Mouse (Mus musculus) ES-E14 (cell line): ENCODE measurements around the gene AC170998.1. TPM values are rescaled to one million over a fixed set of nuclear protein-coding genes. Genes with fewer than 3 reads are reported as not detected.
A peak's percentile ranks its signal among the peaks of the same experiment; 100 is the strongest.

ENCODE experiments used
- DNase-seq: peaks from one replicate; pipeline ENCODE4 v3.0.0-alpha.2; 2013; ENCODE audit warnings: low read depth, low spot score
- H3K27ac ChIP-seq: 2 replicates; pipeline ENCODE4 v1.5.1; 2012; ENCODE audit warnings: low read depth, mild to moderate bottlenecking, low read length, moderate library complexity, mixed read lengths; ENCODE audit not compliant: poor library complexity, insufficient read depth, severe bottlenecking
- H3K36me3 ChIP-seq: 2 replicates; pipeline ENCODE4 v1.6.1; 2012; ENCODE audit warnings: mild to moderate bottlenecking, low read length, moderate library complexity, mixed read lengths; ENCODE audit not compliant: control insufficient read depth, poor library complexity, insufficient read depth, severe bottlenecking
- H3K4me1 ChIP-seq, 2 experiments: fragments of 150-350 bp in 1 of 2; sonication (generic) in 1 of 2; 2 replicates each; pipeline ENCODE4 v1.6.1; 2012; ENCODE audit warnings: low read length in 2 of 2, mild to moderate bottlenecking in 1 of 2, mixed read lengths in 1 of 2; ENCODE audit not compliant: control insufficient read depth in 2 of 2, insufficient read depth in 2 of 2, poor library complexity in 1 of 2
- H3K4me3 ChIP-seq, 2 experiments: fragments of 150-350 bp in 1 of 2; sonication (generic) in 1 of 2; 2 replicates each; pipeline ENCODE4 v1.5.1; 2012; ENCODE audit warnings: low read length in 2 of 2, low read depth in 1 of 2, mild to moderate bottlenecking in 1 of 2, mixed read lengths in 1 of 2; ENCODE audit not compliant: insufficient read depth in 1 of 2, poor library complexity in 1 of 2, severe bottlenecking in 1 of 2
- H3K9ac ChIP-seq: 2 replicates; pipeline ENCODE4 v1.6.1; 2012; ENCODE audit warnings: low read depth, mild to moderate bottlenecking, low read length, mixed read lengths; ENCODE audit not compliant: poor library complexity, insufficient read depth, severe bottlenecking
- H3K9me3 ChIP-seq: fragments of 150-350 bp; sonication (generic); 2 replicates; pipeline ENCODE4 v1.6.1; 2012; ENCODE audit warnings: low read depth, mild to moderate bottlenecking, low read length; ENCODE audit not compliant: control insufficient read depth, insufficient read depth
- CHD2 ChIP-seq: IDR thresholded peaks from 2 replicates; pipeline ENCODE4 v1.6.1; 2014; ENCODE audit warnings: mild to moderate bottlenecking, low read depth, low read length, inconsistent platforms
- HCFC1 ChIP-seq: IDR thresholded peaks from 2 replicates; pipeline ENCODE4 v1.6.1; 2012; ENCODE audit warnings: low read length, inconsistent platforms, borderline replicate concordance; ENCODE audit not compliant: insufficient read depth
- MAFK ChIP-seq: IDR thresholded peaks from 2 replicates; pipeline ENCODE4 v1.6.1; 2014; ENCODE audit warnings: mild to moderate bottlenecking, low read depth, low read length, inconsistent platforms; ENCODE audit not compliant: insufficient read depth
- ZC3H11A ChIP-seq: IDR thresholded peaks from 2 replicates; pipeline ENCODE4 v1.6.1; 2012; ENCODE audit warnings: low read depth, mild to moderate bottlenecking, inconsistent platforms, low read length, borderline replicate concordance
- ZNF384 ChIP-seq: IDR thresholded peaks from 2 replicates; pipeline ENCODE4 v1.6.1; 2012; ENCODE audit warnings: low read depth, low read length, inconsistent platforms
- in situ Hi-C, 2 experiments: fragments of 600-800 bp; cut with MboI; formaldehyde crosslinking; loops; one replicate each; pipeline ENCODE4 v1.15.1; 2025; ENCODE audit warnings: low sequenced_read_pairs in 2 of 2, inconsistent platforms in 1 of 2; ENCODE audit not compliant: unreplicated experiment in 2 of 2
- total RNA-seq: library from RNA; depleted of rRNA; stranded (reverse); fragments of 300-350 nt; gene quantifications from 2 replicates; pipeline ENCODE4 v1.2.3, GENCODE M21; 2012

AC170998.1 gene
- total RNA-seq, 1 experiment = 2.5 TPM

DNA sequence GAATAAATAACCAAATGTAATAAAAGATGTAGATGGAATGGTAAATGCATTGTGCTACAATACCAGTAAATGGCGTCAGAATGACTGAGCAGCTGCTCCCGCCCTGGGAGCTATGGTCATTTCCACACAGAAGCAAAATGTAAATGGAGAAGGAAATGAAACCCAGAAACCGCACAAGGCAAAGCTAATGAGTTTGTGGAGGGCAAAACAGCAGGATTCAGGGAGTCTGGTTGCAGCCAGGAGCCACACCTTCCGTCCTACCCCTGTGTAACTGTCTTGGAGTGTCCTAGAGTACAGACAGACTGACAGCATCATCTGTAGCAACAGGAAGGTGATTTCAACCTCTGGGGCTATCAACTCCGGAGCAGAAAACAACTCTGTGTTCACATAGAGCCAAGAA is 30.6 kb downstream of the AC170998.1 start:
- Histone ChIP-seq H3K36me3 (no peaks in the 10 kb centered on the region), H3K27ac (no peak overlapping the region), H3K4me3 (no peak overlapping the region), H3K9ac (no peak overlapping the region), H3K4me1 (peaks cover 0 to 2% of the 10 kb centered on the region in 2 experiments; a peak in 1 of 4 replicates), H3K9me3 (no peaks in the 10 kb centered on the region)
- no peak for TF ChIP-seq ZNF384
- TF ChIP-seq HCFC1 = no peak
- TF ChIP-seq ZC3H11A = no peak
- TF ChIP-seq CHD2 = no peak
- TF ChIP-seq MAFK = no peak
- in situ Hi-C loops = no loop called here
- no peak for DNase-seq

DNA sequence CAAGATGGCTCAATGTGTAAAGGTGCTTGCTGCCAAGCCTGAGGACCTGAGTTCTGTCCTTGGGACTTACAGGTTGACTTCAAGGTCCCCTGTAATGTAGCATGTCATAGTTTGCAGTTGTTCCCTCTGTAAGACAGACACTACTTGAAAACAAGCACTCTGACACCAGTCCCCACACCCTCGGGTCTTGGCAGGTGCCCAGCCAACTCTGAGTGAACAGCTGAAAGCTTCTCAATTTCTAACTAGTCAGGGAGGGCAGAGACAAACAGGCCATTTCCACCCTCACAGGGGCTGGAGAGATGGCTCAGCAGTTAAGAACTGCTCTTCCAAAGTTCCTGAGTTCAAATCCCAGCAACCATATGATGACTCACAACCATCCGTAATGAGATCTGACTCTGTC is 31.6 kb downstream of the AC170998.1 start:
- TF ChIP-seq CHD2 = no peak
- no peak for TF ChIP-seq HCFC1
- no peak for TF ChIP-seq ZC3H11A
- no peak for TF ChIP-seq ZNF384
- Histone ChIP-seq H3K9me3 (no peaks in the 10 kb centered on the region), H3K4me1 (peaks cover 0 to 2% of the 10 kb centered on the region in 2 experiments; a peak in 1 of 4 replicates), H3K36me3 (no peaks in the 10 kb centered on the region), H3K9ac (no peak overlapping the region), H3K4me3 (no peak overlapping the region), H3K27ac (no peak overlapping the region)
- in situ Hi-C loops = no loop called here
- no peak for DNase-seq

DNA sequence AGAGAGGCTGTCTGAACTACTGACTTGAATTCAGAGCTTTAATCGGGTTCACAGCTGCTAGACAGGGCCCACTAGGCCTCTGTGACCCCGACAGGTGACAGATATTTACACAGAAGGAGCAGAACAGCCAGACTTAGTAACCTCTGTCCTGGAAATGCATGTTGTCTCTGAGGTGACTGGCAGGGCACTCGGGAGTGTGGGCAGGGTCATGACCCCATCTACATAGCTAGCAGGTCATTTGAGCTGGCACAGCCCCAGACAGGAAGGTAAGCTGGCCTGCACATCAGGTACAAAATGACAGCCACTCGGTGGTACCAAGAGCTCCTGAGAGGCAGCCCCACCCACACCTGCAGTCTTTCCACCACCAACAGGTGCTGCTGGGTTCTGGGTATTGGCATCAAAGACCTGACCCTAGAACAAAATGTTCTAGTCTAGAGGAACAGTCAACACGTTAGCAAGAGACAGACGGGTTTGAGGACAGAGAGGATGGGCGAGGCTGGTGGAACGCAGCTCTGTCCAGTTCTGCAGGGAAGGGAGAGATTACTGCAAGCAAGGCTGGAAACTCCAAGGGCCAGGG is 34.9 kb downstream of the AC170998.1 start:
- H3K4me3 ChIP-seq = no peak overlapping the region
- H3K4me1 ChIP-seq = peaks cover 0 to 2% of the 10 kb centered on the region in 2 experiments; a peak in 1 of 4 replicates
- TF ChIP-seq MAFK = no peak
- no peak for TF ChIP-seq HCFC1
- TF ChIP-seq ZC3H11A = no peak
- TF ChIP-seq ZNF384 = no peak
- no peak for TF ChIP-seq CHD2
- H3K9me3 ChIP-seq = no peaks in the 10 kb centered on the region
- no peaks in the 10 kb centered on the region for H3K36me3 ChIP-seq
- H3K27ac ChIP-seq = no peak overlapping the region
- in situ Hi-C loops = no loop called here
- no peak for DNase-seq
- no peak overlapping the region for H3K9ac ChIP-seq

DNA sequence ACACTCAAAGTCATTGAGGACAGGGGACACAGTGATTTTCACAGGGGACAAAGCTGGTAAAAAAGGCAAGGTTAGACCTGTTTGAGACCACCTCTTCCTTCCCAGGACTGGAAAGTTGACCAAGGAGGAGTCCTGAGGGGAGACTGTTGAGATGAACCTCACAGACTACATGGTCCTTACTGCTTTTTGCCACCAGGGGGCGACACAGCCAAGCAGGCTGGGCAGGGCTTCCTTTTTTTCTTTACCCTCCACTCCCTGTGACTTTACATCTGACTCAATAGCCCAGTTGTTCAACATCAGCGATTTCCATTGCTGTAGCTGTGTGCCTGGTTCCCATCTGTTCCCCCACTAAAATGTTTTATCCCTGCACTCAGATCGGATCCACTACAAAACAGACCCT is 36.0 kb downstream of the AC170998.1 start:
- TF ChIP-seq MAFK = no peak
- peak; percentile 60; the same call in 1 of the 2 replicates for TF ChIP-seq ZC3H11A
- peak; percentile 82 for TF ChIP-seq ZNF384
- no peak for TF ChIP-seq HCFC1
- TF ChIP-seq CHD2 = no peak
- peak; percentile 69 for DNase-seq
- Histone ChIP-seq H3K4me1 (no peaks in the 10 kb centered on the region; a peak in 1 of 4 replicates), H3K27ac (no peak overlapping the region), H3K9ac (no peak overlapping the region), H3K4me3 (no peak overlapping the region), H3K36me3 (no peaks in the 10 kb centered on the region), H3K9me3 (no peaks in the 10 kb centered on the region)
- in situ Hi-C loops = no loop called here

DNA sequence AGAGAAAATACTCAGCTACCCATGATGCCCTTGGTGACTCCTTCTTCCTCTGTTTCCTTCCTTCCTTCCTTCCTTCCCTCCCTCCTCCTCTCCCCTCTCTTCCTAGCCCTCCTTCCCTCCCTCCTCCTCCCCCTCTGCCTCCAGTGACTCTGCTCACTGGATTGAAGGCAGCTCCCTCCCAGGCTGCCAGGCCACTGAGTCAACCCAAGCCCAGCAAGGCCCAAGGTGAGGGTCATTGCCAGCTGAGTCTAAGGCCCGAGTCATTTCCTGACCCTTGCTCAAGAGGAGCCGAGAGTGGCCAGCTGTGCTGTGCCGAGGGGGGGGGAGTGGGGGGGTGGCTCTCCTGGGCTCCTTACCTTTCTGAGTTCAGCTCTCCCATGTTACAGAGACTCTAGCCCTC is 40.3 kb downstream of the AC170998.1 start:
- no peak for TF ChIP-seq MAFK
- no peak for TF ChIP-seq HCFC1
- no peak for TF ChIP-seq ZC3H11A
- no peak for TF ChIP-seq ZNF384
- TF ChIP-seq CHD2 = no peak
- H3K4me3 ChIP-seq = no peak overlapping the region
- peaks cover 0 to 2% of the 10 kb centered on the region in 2 experiments; a peak in 1 of 4 replicates for H3K4me1 ChIP-seq
- DNase-seq = no peak
- no peak overlapping the region for H3K27ac ChIP-seq
- in situ Hi-C loops = no loop called here
- no peaks in the 10 kb centered on the region for H3K9me3 ChIP-seq
- H3K9ac ChIP-seq = no peak overlapping the region
- H3K36me3 ChIP-seq = no peaks in the 10 kb centered on the region
